Mouse (Mus musculus) large intestine, adult 2 months (tissue): ENCODE results near the gene Fbln2. TPM values are rescaled to one million over a fixed set of nuclear protein-coding genes. Genes with fewer than 3 reads are reported as not detected.

ENCODE experiments used
- DNase-seq: peaks from one replicate; pipeline ENCODE4 v3.0.0-alpha.2; 2012; ENCODE audit warnings: low read depth, low spot score
- WGBS: fragments of 180-500 bp; shearing (Covaris S2); methylation state at CpG from one replicate; pipeline ENCODE4 v1.1.7; 2018; 5-methylcytosine and 5-hydroxymethylcytosine counted together
- polyA plus RNA-seq: library from polyadenylated mRNA; depleted of rRNA; stranded (reverse); fragments of >200 nt; gene quantifications from 2 replicates; pipeline ENCODE4 v1.2.3, GENCODE M21; 2012

The Fbln2 gene
- polyA plus RNA-seq, 1 experiment = 20.2 TPM

GRCm38 (mm10) chr6:91260347-91260986, 48.2 kb downstream of the Fbln2 start:
- 75% methylated on average over 8 of the region's 8 CpGs for WGBS
- no peak for DNase-seq

- DNase-seq = no peak
- 39% methylated on average over 3 of the region's 3 CpGs for WGBS
These were observed 48.7 kb downstream of the Fbln2 start for GRCm38 (mm10) chr6:91260987-91261367.

- DNase-seq = no peak
- WGBS = 81% methylated on average over 12 of the region's 12 CpGs
These were observed 53.4 kb downstream of the Fbln2 start for GRCm38 (mm10) chr6:91265616-91266015.

GRCm38 (mm10) chr6:91266647-91267046, 54.4 kb downstream of the Fbln2 start:
- DNase-seq = no peak
- WGBS = 65% methylated on average over 1 of the region's 1 CpGs

GRCm38 (mm10) chr6:91268318-91268717, 56.1 kb downstream of the Fbln2 start:
- no peak for DNase-seq
- 52% methylated on average over 9 of the region's 9 CpGs for WGBS

- no peak for DNase-seq
- 1% methylated on average over 7 of the region's 7 CpGs for WGBS
These were observed 65.3 kb downstream of the Fbln2 start for GRCm38 (mm10) chr6:91277549-91277948.

- WGBS = 68% methylated on average over 1 of the region's 1 CpGs
- no peak for DNase-seq
These were observed 66.0 kb downstream of the Fbln2 start for GRCm38 (mm10) chr6:91278302-91278701.

- 25% methylated on average over 4 of the region's 4 CpGs for WGBS
- DNase-seq = no peak
These were observed 67.2 kb downstream of the Fbln2 start for GRCm38 (mm10) chr6:91279477-91279876.

- DNase-seq = peak; percentile 40
- 3% methylated on average over 6 of the region's 6 CpGs for WGBS
These were observed 69.0 kb downstream of the Fbln2 start for GRCm38 (mm10) chr6:91281206-91281605.

GRCm38 (mm10) chr6:91281747-91282146, 69.5 kb downstream of the Fbln2 start:
- no peak for DNase-seq
- WGBS = 58% methylated on average over 5 of the region's 5 CpGs

GRCm38 (mm10) chr6:91283031-91283430, 70.8 kb downstream of the Fbln2 start:
- 27% methylated on average over 7 of the region's 7 CpGs for WGBS
- DNase-seq = no peak

GRCm38 (mm10) chr6:91284521-91285449, 72.5 kb downstream of the Fbln2 start:
- WGBS = 9% methylated on average over 35 of the region's 35 CpGs
- DNase-seq = no peak

- WGBS = under 1% methylated on average over 28 of the region's 28 CpGs
- DNase-seq = peak; percentile 28
These were observed 73.2 kb downstream of the Fbln2 start for GRCm38 (mm10) chr6:91285450-91285790.

- no peak for DNase-seq
- WGBS = 34% methylated on average over 30 of the region's 30 CpGs
These were observed 73.7 kb downstream of the Fbln2 start for GRCm38 (mm10) chr6:91285814-91286545.

GRCm38 (mm10) chr6:91286624-91287023, 74.4 kb downstream of the Fbln2 start:
- DNase-seq = peak; percentile 25
- 4% methylated on average over 15 of the region's 15 CpGs for WGBS

- WGBS = 53% methylated on average over 4 of the region's 4 CpGs
- no peak for DNase-seq
These were observed 74.9 kb downstream of the Fbln2 start for GRCm38 (mm10) chr6:91287148-91287547.

GRCm38 (mm10) chr6:91287636-91288035, 75.4 kb downstream of the Fbln2 start:
- no peak for DNase-seq
- 73% methylated on average over 6 of the region's 6 CpGs for WGBS

- DNase-seq = no peak
- 74% methylated on average over 3 of the region's 3 CpGs for WGBS
These were observed 76.1 kb downstream of the Fbln2 start for GRCm38 (mm10) chr6:91288251-91288785.

- DNase-seq = no peak
- WGBS = 29% methylated on average over 1 of the region's 1 CpGs
These were observed 76.7 kb downstream of the Fbln2 start for GRCm38 (mm10) chr6:91288961-91289360.

- WGBS = 54% methylated on average over 10 of the region's 10 CpGs
- no peak for DNase-seq
These were observed 78.7 kb downstream of the Fbln2 start for GRCm38 (mm10) chr6:91290937-91291336.
